Mouse (Mus musculus) ES-E14 (cell line): ENCODE results near the gene Ldlrad3. TPM values are rescaled to one million over a fixed set of nuclear protein-coding genes. Genes with fewer than 3 reads are reported as not detected.

Experiments used
- DNase-seq: peaks from one replicate; pipeline ENCODE4 v3.0.0-alpha.2; 2013; ENCODE audit warnings: low read depth, low spot score
- H3K27ac ChIP-seq: 2 replicates; pipeline ENCODE4 v1.5.1; 2012; ENCODE audit warnings: low read depth, mild to moderate bottlenecking, low read length, moderate library complexity, mixed read lengths; ENCODE audit not compliant: poor library complexity, insufficient read depth, severe bottlenecking
- H3K36me3 ChIP-seq: 2 replicates; pipeline ENCODE4 v1.6.1; 2012; ENCODE audit warnings: mild to moderate bottlenecking, low read length, moderate library complexity, mixed read lengths; ENCODE audit not compliant: control insufficient read depth, poor library complexity, insufficient read depth, severe bottlenecking
- H3K4me1 ChIP-seq, 2 experiments: fragments of 150-350 bp in 1 of 2; sonication (generic) in 1 of 2; 2 replicates each; pipeline ENCODE4 v1.6.1; 2012; ENCODE audit warnings: low read length in 2 of 2, mild to moderate bottlenecking in 1 of 2, mixed read lengths in 1 of 2; ENCODE audit not compliant: control insufficient read depth in 2 of 2, insufficient read depth in 2 of 2, poor library complexity in 1 of 2
- H3K4me3 ChIP-seq, 2 experiments: fragments of 150-350 bp in 1 of 2; sonication (generic) in 1 of 2; 2 replicates each; pipeline ENCODE4 v1.5.1; 2012; ENCODE audit warnings: low read length in 2 of 2, low read depth in 1 of 2, mild to moderate bottlenecking in 1 of 2, mixed read lengths in 1 of 2; ENCODE audit not compliant: insufficient read depth in 1 of 2, poor library complexity in 1 of 2, severe bottlenecking in 1 of 2
- H3K9ac ChIP-seq: 2 replicates; pipeline ENCODE4 v1.6.1; 2012; ENCODE audit warnings: low read depth, mild to moderate bottlenecking, low read length, mixed read lengths; ENCODE audit not compliant: poor library complexity, insufficient read depth, severe bottlenecking
- H3K9me3 ChIP-seq: fragments of 150-350 bp; sonication (generic); 2 replicates; pipeline ENCODE4 v1.6.1; 2012; ENCODE audit warnings: low read depth, mild to moderate bottlenecking, low read length; ENCODE audit not compliant: control insufficient read depth, insufficient read depth
- CHD2 ChIP-seq: IDR thresholded peaks from 2 replicates; pipeline ENCODE4 v1.6.1; 2014; ENCODE audit warnings: mild to moderate bottlenecking, low read depth, low read length, inconsistent platforms
- HCFC1 ChIP-seq: IDR thresholded peaks from 2 replicates; pipeline ENCODE4 v1.6.1; 2012; ENCODE audit warnings: low read length, inconsistent platforms, borderline replicate concordance; ENCODE audit not compliant: insufficient read depth
- MAFK ChIP-seq: IDR thresholded peaks from 2 replicates; pipeline ENCODE4 v1.6.1; 2014; ENCODE audit warnings: mild to moderate bottlenecking, low read depth, low read length, inconsistent platforms; ENCODE audit not compliant: insufficient read depth
- ZC3H11A ChIP-seq: IDR thresholded peaks from 2 replicates; pipeline ENCODE4 v1.6.1; 2012; ENCODE audit warnings: low read depth, mild to moderate bottlenecking, inconsistent platforms, low read length, borderline replicate concordance
- ZNF384 ChIP-seq: IDR thresholded peaks from 2 replicates; pipeline ENCODE4 v1.6.1; 2012; ENCODE audit warnings: low read depth, low read length, inconsistent platforms
- in situ Hi-C, 2 experiments: fragments of 600-800 bp; cut with MboI; formaldehyde crosslinking; loops; one replicate each; pipeline ENCODE4 v1.15.1; 2025; ENCODE audit warnings: low sequenced_read_pairs in 2 of 2, inconsistent platforms in 1 of 2; ENCODE audit not compliant: unreplicated experiment in 2 of 2
- total RNA-seq: library from RNA; depleted of rRNA; stranded (reverse); fragments of 300-350 nt; gene quantifications from 2 replicates; pipeline ENCODE4 v1.2.3, GENCODE M21; 2012

The Ldlrad3 gene
- total RNA-seq, 1 experiment: 27.1 TPM

GRCm38 (mm10) chr2:102192943-102193820, 7.0 kb upstream of the Ldlrad3 start:
- no peaks in the 10 kb centered on the region for H3K36me3 ChIP-seq
- H3K9me3 ChIP-seq: no peaks in the 10 kb centered on the region
- no peak overlapping the region for H3K4me3 ChIP-seq
- in situ Hi-C loops: no loop called here
- TF ChIP-seq HCFC1 (no peak), ZNF384 (no peak), ZC3H11A (no peak), CHD2 (no peak), MAFK (no peak)
- no peak for DNase-seq
- H3K4me1 ChIP-seq: no peaks in the 10 kb centered on the region; a peak in 1 of 4 replicates
- H3K27ac ChIP-seq: no peak overlapping the region
- no peak overlapping the region for H3K9ac ChIP-seq

- in situ Hi-C loops: no loop called here
- TF ChIP-seq CHD2: no peak
- TF ChIP-seq ZC3H11A: no peak
- TF ChIP-seq ZNF384: no peak
- no peak for TF ChIP-seq HCFC1
- TF ChIP-seq MAFK: no peak
Measured at GRCm38 (mm10) chr2:102191736-102192135, 5.6 kb upstream of the Ldlrad3 start.

GRCm38 (mm10) chr2:102190956-102191355, 4.8 kb upstream of the Ldlrad3 start:
- no peak for TF ChIP-seq ZC3H11A
- no peak for TF ChIP-seq ZNF384
- TF ChIP-seq MAFK: no peak
- DNase-seq: no peak
- H3K27ac ChIP-seq: no peak overlapping the region
- 0 out of 4 replicates have a peak, but pooled peaks cover 2 to 4% of the 10 kb centered on the region in 2 experiments for H3K4me1 ChIP-seq
- no peaks in the 10 kb centered on the region for H3K36me3 ChIP-seq
- H3K9me3 ChIP-seq: no peaks in the 10 kb centered on the region
- H3K4me3 ChIP-seq: no peak overlapping the region
- in situ Hi-C loops: no loop called here
- no peak overlapping the region for H3K9ac ChIP-seq

More at GRCm38 (mm10) chr2:102191736-102192135, 5.6 kb upstream of the Ldlrad3 start:
- H3K27ac ChIP-seq: no peak overlapping the region
- H3K4me3 ChIP-seq: no peak overlapping the region
- H3K36me3 ChIP-seq: no peaks in the 10 kb centered on the region
- no peaks in the 10 kb centered on the region for H3K9me3 ChIP-seq
- H3K9ac ChIP-seq: no peak overlapping the region
- no peak for DNase-seq
- 0 out of 4 replicates have a peak, but pooled peaks cover under 1 to 2% of the 10 kb centered on the region in 2 experiments for H3K4me1 ChIP-seq

- no peaks in the 10 kb centered on the region for H3K9me3 ChIP-seq
- no peaks in the 10 kb centered on the region for H3K36me3 ChIP-seq
- in situ Hi-C loops: no loop called here
- peak overlapping the region; percentile 79 for H3K9ac ChIP-seq
- H3K27ac ChIP-seq: no peak overlapping the region
- peak overlapping the region; percentile 82 to 97 for H3K4me3 ChIP-seq
- H3K4me1 ChIP-seq: peaks cover 12 to 17% of the 10 kb centered on the region in 2 experiments
- TF ChIP-seq MAFK (0 out of 2 replicates have a peak, but pooled peaks have one; percentile 18), CHD2 (no peak)
- no peak for DNase-seq
Measured at GRCm38 (mm10) chr2:102185069-102185950, 875 bp downstream of the Ldlrad3 start.
